8 mouse cellular contexts compared by ENCODE assay signal in genomic region chr3:103280875-103281274, GRCm38 (mm10). TPM values are rescaled to one million over a fixed set of nuclear protein-coding genes. Genes with fewer than 3 reads are reported as not detected.
A peak's percentile ranks its signal among the peaks of the same experiment; 100 is the strongest.
DNase-seq lines count a peak whose midpoint lies in the region; ATAC-seq lines count a peak whose summit lies in the region.

No protein-coding gene starts in this region.

- no peaks in the 10 kb centered on the region for H3K9me3 ChIP-seq in intestine, embryonic 14.5 days (ENCODE audit: control insufficient read depth, low read length)
- H3K9me3 ChIP-seq in midbrain, embryonic 10.5 days (replicated peaks) = no peaks in the 10 kb centered on the region; the same call in 1 of the 2 replicates

- intact Hi-C loops in left cerebral cortex, postnatal 10 days (cut with DNase I) = no loop called here

- no peak for ATAC-seq in intestine, embryonic 14.5 days (replicated peaks; ENCODE audit: low FRiP score, low TSS enrichment, low read depth)
- no peak for ATAC-seq in inflammation-experienced regulatory T-cells, adult 6 months

- H3K27me3 ChIP-seq in intestine, embryonic 14.5 days (replicated peaks; ENCODE audit: control insufficient read depth, insufficient read depth, low read length) = no peaks in the 10 kb centered on the region
- H3K27me3 ChIP-seq in midbrain, embryonic 10.5 days (ENCODE audit: low read depth, poor library complexity, severe bottlenecking) = no peaks in the 10 kb centered on the region

- peak overlapping the region; percentile 100 for H3K4me3 ChIP-seq in intestine, embryonic 14.5 days (ENCODE audit: low read depth, low read length)
- peak overlapping the region; percentile 100 for H3K4me3 ChIP-seq in midbrain, embryonic 10.5 days

- DNase-seq in kidney, adult 11 months = peak; percentile 14
- no peak for DNase-seq in kidney, adult 18-20 months
- DNase-seq in brain, adult 2 months (ENCODE audit: low read depth, low spot score) = peak; percentile 8
- DNase-seq in intestine, embryonic 14.5 days (ENCODE audit: low spot score) = peak; percentile 51
- DNase-seq in midbrain, embryonic 10.5 days (ENCODE audit: low spot score) = no peak
- no peak for DNase-seq in frontal cortex, postnatal 14 days (ENCODE audit: low spot score in 2 of 2)
- no peak for DNase-seq in left cerebral cortex, postnatal 10 days (ENCODE audit: extremely low spot score in 1 of 2, low spot score in 2 of 2)

- 27% methylated on average over 5 of the region's 5 CpGs for WGBS in intestine, embryonic 14.5 days
- WGBS in midbrain, embryonic 10.5 days = 33% methylated on average over 5 of the region's 5 CpGs

- peaks cover 8% of the 10 kb centered on the region for H3K4me1 ChIP-seq in intestine, embryonic 14.5 days (replicated peaks; ENCODE audit: control insufficient read depth, insufficient read depth, low read length)
- H3K4me1 ChIP-seq in midbrain, embryonic 10.5 days = peaks cover 20% of the 10 kb centered on the region

- H3K36me3 ChIP-seq in intestine, embryonic 14.5 days (ENCODE audit: control insufficient read depth, insufficient read depth, low read length) = peaks cover 4% of the 10 kb centered on the region
- peaks cover 39% of the 10 kb centered on the region for H3K36me3 ChIP-seq in midbrain, embryonic 10.5 days

- H3K27ac ChIP-seq in intestine, embryonic 14.5 days (ENCODE audit: low read depth) = no peak overlapping the region
- peak overlapping the region; percentile 99 for H3K27ac ChIP-seq in midbrain, embryonic 10.5 days (replicated peaks)

- peak overlapping the region; percentile 97 for H3K9ac ChIP-seq in intestine, embryonic 14.5 days (ENCODE audit: low read length)

- H3K4me2 ChIP-seq in intestine, embryonic 14.5 days (ENCODE audit: low read length) = peak overlapping the region; percentile 68

RNA-seq across cellular contexts. Expression of gene Trim33, which starts 1.8 kb away (rescaled TPM):
- polyA plus RNA-seq in intestine, embryonic 14.5 days (2014; fragmentation: Nextera tagmentation; extraction: Ambion mirVana) = 23.0 and 29.6 TPM in 2 replicates
- 29.3 and 31.1 TPM in 2 replicates for polyA plus RNA-seq in midbrain, embryonic 10.5 days (2016; fragmentation: Nextera tagmentation; extraction: Ambion mirVana)
- 10 to 100 TPM; 50.3 to 90.8 (median 64.0) TPM for polyA plus RNA-seq in inflammation-experienced regulatory T-cells, adult 6 months (2017; shearing (Covaris generic))
- total RNA-seq in left cerebral cortex, postnatal 10 days (2021) = 10 to 100 TPM; 58.9 to 60.2 TPM

Comparison
In these comparisons a context has a peak if more than half of its experiments do, and no peak if none do; other contexts are left out.
1. DNase-seq: peak in kidney, adult 11 months (single experiment), brain, adult 2 months (single experiment) and intestine, embryonic 14.5 days (single experiment); none in kidney, adult 18-20 months (single experiment), midbrain, embryonic 10.5 days (single experiment), frontal cortex, postnatal 14 days (0 of 2) and left cerebral cortex, postnatal 10 days (0 of 2).